Mouse (Mus musculus) liver, adult 2 months (tissue): ENCODE measurements around the gene Ube2cbp.

Experiments
- CTCF ChIP-seq: fragments of 200-500 bp; IDR thresholded peaks from 2 replicates; pipeline ENCODE4 v1.5.1; 2011; ENCODE audit warnings: low read depth, low read length, control low read depth
- POLR2A ChIP-seq: fragments of 200-500 bp; IDR thresholded peaks from 2 replicates; pipeline ENCODE4 v1.6.1; 2011; ENCODE audit warnings: low read length, control low read depth; ENCODE audit not compliant: insufficient read depth; ENCODE audit errors: extremely low read depth

DNA sequence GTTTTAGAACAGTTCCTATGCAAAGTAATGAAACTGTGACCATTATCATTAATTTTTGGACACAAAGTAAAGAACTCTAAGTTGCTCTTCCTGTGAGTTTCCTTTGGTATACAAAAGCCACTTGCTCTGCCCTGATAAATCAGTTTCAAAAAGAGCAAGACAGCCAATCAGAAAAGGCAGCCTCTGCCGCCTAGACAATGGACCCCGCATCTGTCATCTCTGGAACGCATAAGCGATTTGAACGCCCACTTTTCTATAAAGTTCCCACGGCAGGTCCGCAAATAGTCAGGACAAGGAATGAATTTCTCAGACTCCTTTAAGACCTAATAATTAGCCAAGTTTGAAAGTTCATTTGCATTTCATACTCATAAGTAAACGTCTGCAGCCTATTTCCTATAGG is 166.2 kb downstream of the Ube2cbp start:
- TF ChIP-seq CTCF, result no peak
- no peak for TF ChIP-seq POLR2A
